Mouse (Mus musculus) neural tube, embryonic 11.5 days (tissue): ENCODE data around the gene Brinp1. TPM values are rescaled to one million over a fixed set of nuclear protein-coding genes. Genes with fewer than 3 reads are reported as not detected.

Source experiments
- ATAC-seq: fragments of 200-750 bp; cut with Nextera tagmentation; 2 replicates; pipeline ENCODE4 v1.8.0; 2017; ENCODE audit warnings: moderate number of reproducible peaks, mild to moderate bottlenecking, moderate TSS enrichment, moderate library complexity; ENCODE audit not compliant: insufficient read depth, low FRiP score, low TSS enrichment
- DNase-seq: peaks from one replicate; pipeline ENCODE4 v3.0.0-alpha.2; 2015; ENCODE audit warnings: low spot score
- H3K27ac ChIP-seq: fragments of 300-500 bp; sonication (generic); 2 replicates; pipeline ENCODE4 v1.5.1; 2014; ENCODE audit warnings: low read depth, mild to moderate bottlenecking, low read length
- H3K27me3 ChIP-seq: fragments of 300-500 bp; sonication (generic); 2 replicates; pipeline ENCODE4 v1.6.1; 2014; ENCODE audit warnings: mild to moderate bottlenecking, low read length, mixed read lengths; ENCODE audit not compliant: control insufficient read depth, insufficient read depth
- H3K36me3 ChIP-seq: fragments of 300-500 bp; sonication (generic); 2 replicates; pipeline ENCODE4 v1.6.1; 2014; ENCODE audit warnings: mild to moderate bottlenecking, low read length, moderate library complexity, mixed read lengths; ENCODE audit not compliant: control insufficient read depth, insufficient read depth
- H3K4me1 ChIP-seq: fragments of 300-500 bp; sonication (generic); 2 replicates; pipeline ENCODE4 v1.6.1; 2014; ENCODE audit warnings: low read length, mixed read lengths; ENCODE audit not compliant: control insufficient read depth, insufficient read depth
- H3K4me2 ChIP-seq: fragments of 300-500 bp; sonication (generic); 2 replicates; pipeline ENCODE4 v1.6.1; 2014; ENCODE audit warnings: low read depth, mild to moderate bottlenecking, moderate library complexity
- H3K4me3 ChIP-seq: fragments of 300-500 bp; sonication (generic); 2 replicates; pipeline ENCODE4 v1.5.1; 2014; ENCODE audit warnings: low read depth, low read length
- H3K9ac ChIP-seq: fragments of 300-500 bp; sonication (generic); 2 replicates; pipeline ENCODE4 v1.6.1; 2014; ENCODE audit warnings: mild to moderate bottlenecking, low read length
- H3K9me3 ChIP-seq: fragments of 300-500 bp; sonication (generic); 2 replicates; pipeline ENCODE4 v1.6.1; 2016; ENCODE audit warnings: low read length; ENCODE audit not compliant: control insufficient read depth
- WGBS: fragments of 180-500 bp; shearing (Covaris S2); extraction: QIAGEN DNeasy Blood & Tissue Kit; methylation state at CpG from one replicate; pipeline ENCODE4 v1.1.7; 2014; 5-methylcytosine and 5-hydroxymethylcytosine counted together
- polyA plus RNA-seq: library from polyadenylated mRNA; unstranded; fragments of >200 nt; fragmentation: Nextera tagmentation; extraction: Ambion mirVana; gene quantifications from 2 replicates; pipeline ENCODE4 v1.2.1, GENCODE M21; 2014

Brinp1 gene
- 10.8 and 11.9 TPM in 2 replicates for polyA plus RNA-seq

DNA sequence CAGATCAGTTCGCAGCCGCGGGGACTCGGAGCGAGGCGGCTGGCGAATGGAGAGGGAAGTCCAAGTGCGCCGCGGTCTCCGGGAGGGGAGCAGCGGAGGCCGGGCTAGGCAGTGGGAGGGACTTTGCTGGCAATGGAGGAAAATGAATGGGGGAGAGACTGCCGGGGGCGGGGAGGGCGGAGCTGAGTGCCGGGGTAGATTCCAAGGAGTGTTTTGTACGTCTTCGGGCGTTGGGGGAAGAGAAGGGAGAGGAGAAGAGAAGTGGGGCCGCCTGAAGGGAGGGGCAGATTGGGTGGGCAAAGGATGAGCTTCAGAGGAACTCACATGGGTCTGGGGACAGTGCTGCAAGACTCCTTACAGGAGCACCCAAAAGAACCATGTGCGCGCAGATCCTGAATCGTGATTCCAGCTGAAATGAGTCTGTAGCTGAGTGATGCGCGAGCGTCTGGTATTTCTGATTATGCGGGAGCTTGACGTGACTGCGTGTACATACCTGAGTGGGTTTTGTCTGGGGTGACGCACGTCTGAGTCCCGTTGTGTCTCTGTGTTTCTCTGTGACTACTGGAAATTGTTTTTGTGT, at the start of gene Brinp1:
Gene Brinp1 (minus strand): TSS at position 76 of the 580 bp plus-strand sequence.
- ATAC-seq (peak; percentile 89), DNase-seq (peak; percentile 85)
- Histone ChIP-seq H3K4me1 (no peaks in the 10 kb centered on the region), H3K4me3 (peak within 1 kb of the TSS; percentile 55), H3K9me3 (no peaks in the 10 kb centered on the region), H3K27me3 (no peaks in the 10 kb centered on the region), H3K27ac (no peak within 1 kb of the TSS), H3K9ac (peak within 1 kb of the TSS; percentile 54), H3K36me3 (no peaks in the 10 kb centered on the region), H3K4me2 (peak within 1 kb of the TSS; percentile 95)
- WGBS = under 1% methylated on average over 31 of the region's 33 CpGs

- 82% methylated on average over 2 of the region's 2 CpGs for WGBS
- ATAC-seq = no peak
- no peak overlapping the region for H3K27ac ChIP-seq
Measured at GRCm38 (mm10) chr4:68957265-68957664, 3.1 kb upstream of the Brinp1 start.

DNA sequence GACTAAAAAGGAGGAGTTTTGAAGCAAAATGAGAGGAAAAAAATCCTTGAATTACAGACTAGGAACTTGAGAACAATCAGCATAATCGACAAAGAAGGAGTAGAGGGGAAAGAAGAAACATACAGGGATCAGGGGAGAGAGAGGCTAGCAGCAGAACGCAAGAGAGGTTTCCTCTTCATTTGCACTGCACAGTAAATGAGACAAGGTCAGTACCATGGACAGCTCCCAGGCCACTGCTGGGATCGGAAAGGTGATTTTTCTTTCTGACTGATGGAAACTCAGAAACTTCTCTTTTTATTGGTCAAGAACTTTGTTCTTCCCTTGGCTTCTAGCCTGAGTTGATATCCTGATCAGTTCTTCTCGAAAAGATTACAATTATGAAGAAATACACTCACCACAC, 1.4 kb upstream of the Brinp1 start:
- ATAC-seq = no peak
- H3K27ac ChIP-seq = no peak overlapping the region
- H3K9ac ChIP-seq = no peak overlapping the region
- H3K36me3 ChIP-seq = no peaks in the 10 kb centered on the region
- no peak overlapping the region for H3K4me3 ChIP-seq
- H3K27me3 ChIP-seq = no peaks in the 10 kb centered on the region
- WGBS = 8% methylated on average over 4 of the region's 4 CpGs
- H3K4me1 ChIP-seq = no peaks in the 10 kb centered on the region
- no peak overlapping the region for H3K4me2 ChIP-seq
- no peaks in the 10 kb centered on the region for H3K9me3 ChIP-seq
- DNase-seq = peak; percentile 36

More at GRCm38 (mm10) chr4:68957265-68957664, 3.1 kb upstream of the Brinp1 start:
- no peak overlapping the region for H3K4me3 ChIP-seq
- H3K9ac ChIP-seq = no peak overlapping the region
- no peaks in the 10 kb centered on the region for H3K27me3 ChIP-seq
- H3K36me3 ChIP-seq = no peaks in the 10 kb centered on the region
- no peaks in the 10 kb centered on the region for H3K4me1 ChIP-seq
- no peaks in the 10 kb centered on the region for H3K9me3 ChIP-seq
- no peak for DNase-seq
- no peak overlapping the region for H3K4me2 ChIP-seq

DNA sequence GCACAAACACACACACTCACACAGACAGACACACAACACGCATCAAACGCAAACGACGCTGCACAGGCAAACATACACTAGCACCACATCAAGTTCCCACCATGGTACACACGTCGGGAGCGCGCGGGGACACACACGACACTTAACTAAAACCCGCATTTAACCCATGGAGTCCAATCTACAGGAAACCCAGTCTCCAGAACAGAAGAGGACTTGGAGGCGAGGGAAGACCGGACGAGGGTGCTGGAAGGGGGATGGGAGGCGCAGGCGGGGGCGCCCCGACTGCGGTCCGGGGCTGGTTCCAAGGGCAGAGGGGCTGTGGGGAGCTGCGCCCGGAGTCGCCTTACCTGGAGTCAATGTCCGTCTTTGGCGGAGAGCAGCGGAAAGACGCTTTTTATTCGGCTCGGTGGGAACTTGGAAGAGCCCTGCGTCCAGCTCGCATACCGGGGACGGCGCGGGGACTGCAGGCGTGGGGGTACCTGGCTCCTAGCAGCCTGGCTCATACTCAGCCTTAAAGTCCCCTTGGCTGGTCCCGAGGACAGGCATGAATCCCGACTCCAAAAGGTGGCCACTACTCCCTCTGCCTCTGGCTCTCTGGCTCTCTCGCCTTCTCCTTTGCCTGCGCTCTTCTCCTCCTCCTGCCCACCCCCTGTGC, 403 bp downstream of the Brinp1 start:
- peak overlapping the region; percentile 54 for H3K9ac ChIP-seq
- H3K36me3 ChIP-seq = no peaks in the 10 kb centered on the region
- H3K27me3 ChIP-seq = no peaks in the 10 kb centered on the region
- peak overlapping the region; percentile 95 for H3K4me2 ChIP-seq
- WGBS = under 1% methylated on average over 40 of the region's 40 CpGs
- no peak overlapping the region for H3K27ac ChIP-seq
- H3K4me1 ChIP-seq = no peaks in the 10 kb centered on the region
- peak; percentile 25; the same call in 1 of the 2 replicates for ATAC-seq
- no peak for DNase-seq
- H3K9me3 ChIP-seq = no peaks in the 10 kb centered on the region
- H3K4me3 ChIP-seq = peak overlapping the region; percentile 55

GRCm38 (mm10) chr4:68953131-68953551, 1.1 kb downstream of the Brinp1 start:
- Histone ChIP-seq H3K9ac (no peak overlapping the region), H3K36me3 (no peaks in the 10 kb centered on the region), H3K27ac (no peak overlapping the region), H3K9me3 (no peaks in the 10 kb centered on the region), H3K4me3 (peak overlapping the region; percentile 55), H3K4me2 (peak overlapping the region; percentile 95), H3K27me3 (no peaks in the 10 kb centered on the region), H3K4me1 (no peaks in the 10 kb centered on the region)
- DNase-seq = peak; percentile 24
- WGBS = 13% methylated on average over 8 of the region's 8 CpGs
- no peak for ATAC-seq

DNA sequence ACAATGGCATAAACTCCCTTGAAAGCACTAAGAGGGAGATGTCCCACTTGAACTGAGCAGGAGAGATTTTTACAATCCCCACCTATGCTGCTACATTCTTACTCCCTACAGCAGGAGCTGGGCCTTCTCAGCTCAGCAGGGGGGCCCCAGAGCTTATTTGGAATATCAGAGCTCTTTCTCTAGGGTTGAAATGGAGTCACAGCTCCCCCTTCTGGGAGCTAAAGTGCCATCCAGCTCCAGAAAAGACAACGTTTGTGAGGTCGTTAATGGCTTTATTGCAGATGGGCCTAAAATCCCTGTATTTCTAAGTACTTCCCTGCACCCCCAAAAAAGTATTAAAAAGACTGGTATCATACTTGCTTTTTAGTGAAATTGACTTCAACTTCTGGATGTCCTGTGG, 3.6 kb downstream of the Brinp1 start:
- Histone ChIP-seq H3K27me3 (no peaks in the 10 kb centered on the region), H3K4me2 (no peak overlapping the region), H3K9me3 (no peaks in the 10 kb centered on the region), H3K4me3 (no peak overlapping the region), H3K27ac (no peak overlapping the region), H3K36me3 (no peaks in the 10 kb centered on the region), H3K9ac (no peak overlapping the region), H3K4me1 (no peaks in the 10 kb centered on the region)
- ATAC-seq (no peak), DNase-seq (peak; percentile 72)
- 1% methylated on average over 2 of the region's 2 CpGs for WGBS

- H3K9me3 ChIP-seq = no peaks in the 10 kb centered on the region
- H3K36me3 ChIP-seq = no peaks in the 10 kb centered on the region
- no peaks in the 10 kb centered on the region for H3K27me3 ChIP-seq
- no peak for DNase-seq
- H3K9ac ChIP-seq = no peak overlapping the region
- WGBS = 91% methylated on average over 2 of the region's 2 CpGs
- no peak overlapping the region for H3K4me3 ChIP-seq
- H3K4me1 ChIP-seq = no peaks in the 10 kb centered on the region
- H3K27ac ChIP-seq = no peak overlapping the region
- no peak for ATAC-seq
- no peak overlapping the region for H3K4me2 ChIP-seq
Measured at GRCm38 (mm10) chr4:68942938-68943337, 11.3 kb downstream of the Brinp1 start.

- Histone ChIP-seq H3K4me1 (no peaks in the 10 kb centered on the region), H3K27me3 (no peaks in the 10 kb centered on the region), H3K36me3 (no peaks in the 10 kb centered on the region), H3K9ac (no peak overlapping the region), H3K4me2 (no peak overlapping the region), H3K9me3 (no peaks in the 10 kb centered on the region), H3K4me3 (no peak overlapping the region), H3K27ac (no peak overlapping the region)
- ATAC-seq (no peak), DNase-seq (no peak)
- 74% methylated on average over 3 of the region's 3 CpGs for WGBS
Measured at GRCm38 (mm10) chr4:68930022-68930421, 24.2 kb downstream of the Brinp1 start.

- ATAC-seq = no peak
- no peak overlapping the region for H3K27ac ChIP-seq
Measured at GRCm38 (mm10) chr4:68926091-68926490, 28.1 kb downstream of the Brinp1 start.

More at GRCm38 (mm10) chr4:68926091-68926490, 28.1 kb downstream of the Brinp1 start:
- Histone ChIP-seq H3K9me3 (no peaks in the 10 kb centered on the region), H3K4me2 (no peak overlapping the region), H3K4me1 (no peaks in the 10 kb centered on the region), H3K4me3 (no peak overlapping the region), H3K27me3 (no peaks in the 10 kb centered on the region), H3K36me3 (no peaks in the 10 kb centered on the region), H3K9ac (no peak overlapping the region)
- 78% methylated on average over 2 of the region's 2 CpGs for WGBS
- DNase-seq = no peak
